Mouse (Mus musculus) adrenal gland, adult 10 weeks (tissue): ENCODE results near the gene Naa35. TPM values are rescaled to one million over a fixed set of nuclear protein-coding genes. Genes with fewer than 3 reads are reported as not detected.

Experiments
- polyA plus RNA-seq: library from polyadenylated mRNA; stranded (reverse); fragments of 350-450 nt; fragmentation: Illumina TruSeq; extraction: RNeasy Lipid Tissue Mini Kit (QIAGEN cat#74804); gene quantifications from one replicate; pipeline ENCODE4 v1.2.3, GENCODE M21; 2014; ENCODE audit warnings: low read depth, low replicate concordance

Naa35 gene
- polyA plus RNA-seq, result 151 TPM

DNA sequence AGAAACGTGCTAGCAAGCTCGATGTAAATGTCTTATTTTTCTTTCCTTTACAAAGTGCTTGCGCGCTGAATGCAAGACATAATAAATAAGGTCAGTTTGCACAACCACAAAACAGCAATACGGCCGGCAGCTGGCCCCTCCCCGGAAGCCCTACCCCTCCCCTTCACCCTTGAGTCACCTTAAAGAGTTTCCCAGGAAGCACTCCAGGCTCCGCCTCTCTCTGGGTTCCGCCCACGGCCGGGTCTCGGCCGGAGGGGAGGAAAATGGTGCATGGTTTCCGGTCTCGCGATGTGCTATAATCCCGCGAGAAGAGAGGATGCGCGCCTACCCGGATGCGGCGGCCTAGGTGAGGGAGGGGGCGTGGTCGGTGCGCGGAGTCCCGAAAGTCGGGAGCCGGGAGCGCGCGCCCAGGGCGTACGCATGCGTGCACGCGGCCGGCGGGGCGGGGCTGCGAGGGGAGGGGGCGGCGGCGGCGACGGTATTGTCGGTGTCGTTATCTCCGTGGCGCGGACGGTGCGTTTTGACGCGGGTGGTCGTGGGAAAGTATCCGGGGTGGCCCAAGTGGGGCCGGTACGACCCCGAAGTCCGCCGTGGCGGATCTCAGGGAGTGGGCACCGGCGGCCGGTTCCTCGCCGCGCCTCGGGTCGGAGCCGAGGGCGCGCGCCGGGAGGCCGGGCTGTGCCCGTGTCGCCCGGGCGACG, at the start of gene Naa35, which contains the start of gene Agtpbp1:
Gene Naa35 (plus strand): TSS at position 313 of the 701 bp plus-strand sequence.
Gene Agtpbp1 (minus strand): TSS at position 281 of the 701 bp plus-strand sequence.

DNA sequence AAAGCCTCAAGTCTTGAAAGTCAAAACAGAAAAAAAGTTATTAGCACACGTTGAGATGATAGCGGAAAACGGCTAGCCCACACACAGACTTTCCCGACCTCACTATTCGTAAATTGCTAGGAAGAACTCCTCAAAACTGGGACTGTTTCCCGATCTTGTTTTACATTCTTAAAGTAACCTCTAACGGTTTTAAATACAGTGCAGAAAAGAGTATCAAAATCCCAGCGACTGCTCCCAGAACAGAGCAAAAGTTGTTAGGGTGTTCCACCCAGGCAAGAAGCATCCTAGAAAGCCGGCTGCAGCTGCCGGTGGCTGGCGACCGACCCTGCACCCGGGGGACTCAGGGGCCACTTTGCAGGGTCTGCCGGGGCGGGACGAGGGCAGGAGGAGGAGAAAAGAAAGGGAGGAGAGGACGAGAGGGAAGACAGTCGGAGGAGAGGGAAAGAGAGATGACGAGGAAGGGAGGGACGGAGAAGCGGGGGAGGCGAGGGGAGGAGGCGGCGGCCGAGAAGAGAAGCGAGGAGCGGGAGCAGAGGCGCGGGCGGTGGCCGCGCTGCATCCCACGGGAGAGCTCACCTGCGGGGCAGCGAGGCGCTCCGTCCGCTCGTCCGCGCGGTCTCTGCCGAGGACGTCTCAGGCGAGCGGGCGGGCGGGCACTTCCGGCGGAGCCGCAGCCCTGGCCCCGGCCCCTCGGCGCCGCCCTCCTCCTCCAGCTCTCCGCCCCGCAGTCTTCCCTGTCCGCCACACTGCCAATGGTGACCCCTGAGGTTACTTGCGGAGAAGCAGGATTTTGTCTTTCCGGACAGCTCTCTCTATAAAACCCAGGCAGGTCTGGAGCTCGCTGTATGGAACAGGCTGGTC, 90.3 kb downstream of the Naa35 start, which contains the start of gene Golm1:
Gene Golm1 (minus strand): TSS at position 661 of the 861 bp plus-strand sequence.

Other genes with a start within 250 kb of the Naa35 start
- gene Agtpbp1, start within 50 bp of the Naa35 start, polyA plus RNA-seq, result 53.8 TPM
- gene Golm1, start 90.6 kb downstream of the Naa35 start, polyA plus RNA-seq, result 7.7 TPM
- gene 4921517D22Rik, start 108.8 kb downstream of the Naa35 start, polyA plus RNA-seq, result not detected
- gene Spata31d1a, start 125.1 kb downstream of the Naa35 start, polyA plus RNA-seq, result not detected
- gene Spata31d1b, start 127.0 kb downstream of the Naa35 start, polyA plus RNA-seq, result not detected
- gene Spata31d1d, start 146.5 kb downstream of the Naa35 start, polyA plus RNA-seq, result not detected
- gene 1700014D04Rik, start 161.5 kb downstream of the Naa35 start, polyA plus RNA-seq, result not detected
- gene Isca1, start 184.6 kb downstream of the Naa35 start, polyA plus RNA-seq, result 121 TPM
- gene Gm49354, start 197.0 kb downstream of the Naa35 start, polyA plus RNA-seq, result not detected
- 181 TPM for gene Tut7, start 237.9 kb downstream of the Naa35 start, polyA plus RNA-seq